Mouse (Mus musculus) urinary bladder, postnatal 4 days (tissue): ENCODE measurements around the gene Tmem59l.
"Not testable (repeated sequence)": the region's sequence is repeated elsewhere in the genome, so short reads cannot be mapped to it uniquely, and the experiment has no call there.

Experiments used
- DNase-seq, 2 experiments: peaks; one replicate each; pipeline ENCODE4 v3.0.0; 2021 to 2022; ENCODE audit warnings: low spot score in 2 of 2

Gene Tmem59l

GRCm38 (mm10) chr8:70486941-70487520 is at the start of gene Tmem59l:
Gene Tmem59l, minus strand, starts transcription at chr8:70487358.
- DNase-seq: no peak

- DNase-seq: no peak
Observed at GRCm38 (mm10) chr8:70535701-70536100, 48.5 kb upstream of the Tmem59l start.

- no peak for DNase-seq
Observed at GRCm38 (mm10) chr8:70535221-70535620, 48.1 kb upstream of the Tmem59l start.

GRCm38 (mm10) chr8:70534281-70534680 is 47.1 kb upstream of the Tmem59l start:
- DNase-seq: peak in 1 of 2 experiments; percentile 51

GRCm38 (mm10) chr8:70530314-70530713 is 43.2 kb upstream of the Tmem59l start:
- DNase-seq: no peak

- no peak for DNase-seq
Observed at GRCm38 (mm10) chr8:70529741-70530161, 42.6 kb upstream of the Tmem59l start.

- DNase-seq: no peak
Observed at GRCm38 (mm10) chr8:70529299-70529698, 42.1 kb upstream of the Tmem59l start.

GRCm38 (mm10) chr8:70528182-70528797 is 41.1 kb upstream of the Tmem59l start:
- DNase-seq: no peak

- DNase-seq: peak; percentile 96 to 97
Observed at GRCm38 (mm10) chr8:70527512-70528181, 40.5 kb upstream of the Tmem59l start, which contains the start of the genes Fkbp8 and Kxd1. Gene Fkbp8, plus strand, starts transcription at chr8:70527724. Gene Kxd1, minus strand, starts transcription at chr8:70527956.

- no peak for DNase-seq
Observed at GRCm38 (mm10) chr8:70527111-70527511, 40.0 kb upstream of the Tmem59l start.

- DNase-seq: peak; percentile 94 to 95
Observed at GRCm38 (mm10) chr8:70522592-70523403, 35.6 kb upstream of the Tmem59l start.

GRCm38 (mm10) chr8:70519606-70520005 is 32.4 kb upstream of the Tmem59l start:
- no peak for DNase-seq

GRCm38 (mm10) chr8:70519043-70519442 is 31.9 kb upstream of the Tmem59l start:
- DNase-seq: no peak

- DNase-seq: peak in 1 of 2 experiments; percentile 51
Observed at GRCm38 (mm10) chr8:70517940-70518643, 30.9 kb upstream of the Tmem59l start.

- no peak for DNase-seq
Observed at GRCm38 (mm10) chr8:70513441-70513840, 26.3 kb upstream of the Tmem59l start.

GRCm38 (mm10) chr8:70512253-70512903 is 25.2 kb upstream of the Tmem59l start:
- no peak for DNase-seq

- no peak for DNase-seq
Observed at GRCm38 (mm10) chr8:70511770-70512169, 24.6 kb upstream of the Tmem59l start.

GRCm38 (mm10) chr8:70511174-70511573 is 24.0 kb upstream of the Tmem59l start:
- DNase-seq: not testable (repeated sequence)

- DNase-seq: peak; percentile 96 to 98
Observed at GRCm38 (mm10) chr8:70510228-70510915, 23.2 kb upstream of the Tmem59l start, which contains the start of gene Uba52. Gene Uba52, minus strand, starts transcription at chr8:70510801.
